Mouse (Mus musculus): ENCODE measurements at regions not wholly inside any gene's neighbourhood (a gene's known extent, or its start where the extent isn't known, plus 50 kb on each side); places are given as distances from the start of the nearest gene placed in this dataset.

DNA sequence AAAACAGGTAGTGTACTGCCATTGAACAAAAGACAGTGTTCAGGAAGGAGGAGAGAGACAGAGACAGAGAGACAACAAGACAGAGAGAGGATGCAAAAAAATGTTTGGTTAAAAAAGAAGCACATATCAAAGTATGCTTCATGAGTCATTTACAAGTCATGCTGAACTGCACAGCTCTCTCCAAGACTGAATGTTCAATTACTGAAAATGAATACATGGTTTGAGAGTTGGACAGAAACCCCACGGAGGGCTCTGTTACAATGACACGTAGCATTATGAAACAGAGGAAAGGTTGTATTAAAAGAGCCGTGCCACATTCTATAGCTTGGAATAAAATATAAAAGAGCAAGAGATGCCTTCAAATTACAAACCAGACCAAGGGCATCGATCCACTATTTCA lies 164.3 kb upstream of the Gm9747 start:
- Histone ChIP-seq H3K4me3 (no peak overlapping the region), H3K27me3 (ENCODE audit: poor library complexity, severe bottlenecking) (no peaks in the 10 kb centered on the region), H3K27ac (no peak overlapping the region), H3K36me3 (replicated peaks) (no peaks in the 10 kb centered on the region), H3K9me3 (no peaks in the 10 kb centered on the region), H3K4me1 (peaks cover 14% of the 10 kb centered on the region)
- no peak for DNase-seq (ENCODE audit: extremely low spot score, low spot score)
- 88% methylated on average over 4 of the region's 4 CpGs for WGBS

DNA sequence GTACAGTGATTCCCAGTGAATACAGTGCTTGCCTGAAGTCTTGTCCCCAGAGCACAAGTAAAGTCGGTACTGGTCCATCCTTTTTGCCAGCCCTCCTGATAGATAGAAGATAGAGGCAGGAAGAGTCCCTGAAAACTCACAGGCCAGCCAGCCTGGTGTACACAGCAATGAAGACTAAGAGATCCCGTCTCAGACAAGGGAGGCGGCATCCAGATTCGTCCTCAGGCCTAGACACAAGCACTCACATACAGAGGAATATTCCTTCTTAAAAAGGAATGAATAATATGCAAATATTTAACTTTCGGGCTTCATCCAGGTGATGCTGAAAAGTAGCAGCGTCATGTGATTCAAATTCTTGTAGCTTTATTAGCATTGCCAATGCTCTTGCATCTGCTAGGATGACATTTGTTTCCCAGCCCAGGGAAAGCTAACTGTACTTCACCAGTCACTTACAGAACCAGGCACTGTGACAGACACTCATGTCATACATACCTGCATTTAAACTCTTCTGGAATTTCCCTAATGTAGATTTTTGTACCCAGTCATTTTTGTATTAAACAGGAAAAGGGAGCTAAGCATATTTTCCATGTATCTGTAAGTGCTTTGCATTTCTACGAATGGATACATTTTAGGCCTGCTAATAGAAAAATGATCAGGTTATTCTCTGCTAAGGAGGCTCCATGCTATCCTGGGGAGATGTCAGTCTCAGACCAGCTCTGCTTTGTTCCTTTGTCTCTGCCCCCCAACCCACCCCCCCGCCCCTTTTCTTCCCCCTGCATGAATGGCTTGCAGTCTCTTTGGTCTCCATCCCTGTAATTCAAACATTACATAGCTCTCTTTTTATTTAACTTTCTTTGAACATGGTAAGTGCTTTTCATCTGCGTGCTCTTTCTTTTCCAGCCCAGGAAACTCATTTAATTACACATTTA lies 162.5 kb upstream of the Gm9747 start:
- WGBS: 61% methylated on average over 9 of the region's 9 CpGs
- peak overlapping the region; percentile 68 for H3K27ac ChIP-seq
- no peaks in the 10 kb centered on the region for H3K9me3 ChIP-seq
- H3K4me1 ChIP-seq: peaks cover 14% of the 10 kb centered on the region
- H3K27me3 ChIP-seq (ENCODE audit: poor library complexity, severe bottlenecking): no peaks in the 10 kb centered on the region
- no peak for DNase-seq (ENCODE audit: extremely low spot score, low spot score)
- no peak overlapping the region for H3K4me3 ChIP-seq
- H3K36me3 ChIP-seq (replicated peaks): no peaks in the 10 kb centered on the region

DNA sequence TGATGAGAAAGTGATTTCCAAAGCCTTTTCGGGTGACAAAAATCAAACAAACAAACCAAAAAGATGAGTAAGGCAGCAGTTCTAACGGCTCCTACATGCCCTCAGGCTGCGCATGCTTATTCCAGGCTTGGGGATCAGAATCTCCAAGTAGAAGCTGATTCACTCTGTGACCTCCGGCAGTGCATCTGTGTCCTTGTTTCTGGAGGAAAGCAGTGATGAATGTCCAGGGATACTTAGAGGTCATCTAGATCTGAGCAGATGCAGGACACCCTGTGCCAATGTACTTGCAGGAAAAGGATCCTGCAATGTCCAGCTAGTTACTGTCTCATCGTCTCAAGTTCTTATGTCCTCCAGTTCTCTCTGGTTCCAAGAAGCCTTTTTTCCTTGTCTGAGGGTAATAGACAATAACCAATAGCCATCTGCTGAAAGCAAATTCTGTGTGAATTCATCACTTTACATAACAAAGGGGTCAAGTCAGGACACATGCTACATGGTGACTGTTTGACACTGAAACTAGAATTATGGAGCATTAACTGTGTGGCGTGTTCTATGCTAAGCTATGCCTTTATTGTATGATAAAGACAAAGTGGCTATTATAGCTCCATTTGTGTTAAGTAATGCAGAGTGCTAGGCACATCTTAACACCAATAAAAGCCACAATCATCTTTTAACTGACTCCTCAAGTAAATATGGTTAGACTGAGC lies 143.6 kb upstream of the Gm9747 start:
- H3K27me3 ChIP-seq (ENCODE audit: poor library complexity, severe bottlenecking): no peaks in the 10 kb centered on the region
- WGBS: 85% methylated on average over 6 of the region's 6 CpGs
- no peaks in the 10 kb centered on the region for H3K9me3 ChIP-seq
- H3K4me1 ChIP-seq: peaks cover 9% of the 10 kb centered on the region; the same call in 1 of the 2 replicates
- no peak overlapping the region for H3K27ac ChIP-seq
- H3K4me3 ChIP-seq: no peak overlapping the region
- DNase-seq (ENCODE audit: extremely low spot score, low spot score): no peak
- no peaks in the 10 kb centered on the region for H3K36me3 ChIP-seq (replicated peaks)

DNA sequence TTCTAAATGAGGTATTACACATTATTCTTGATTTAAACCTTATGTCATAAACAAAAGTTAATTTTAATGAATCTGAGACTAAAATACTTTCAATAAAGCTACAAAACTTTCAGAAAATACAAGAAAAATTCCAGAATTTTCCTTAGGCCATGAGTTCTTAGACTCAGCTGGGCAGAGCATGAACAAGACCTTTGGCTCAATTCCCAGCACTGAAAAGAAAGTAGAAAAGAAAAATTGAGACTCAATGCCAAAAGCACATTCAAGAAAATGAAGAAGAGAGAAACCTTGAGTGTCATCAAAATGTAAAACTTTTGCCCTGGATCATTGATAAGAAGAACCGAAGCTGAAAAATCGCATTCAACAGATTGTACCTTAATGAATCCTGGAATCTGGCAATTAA lies 137.8 kb upstream of the Gm9747 start:
- Histone ChIP-seq H3K27ac (no peak overlapping the region), H3K4me1 (no peaks in the 10 kb centered on the region), H3K27me3 (ENCODE audit: poor library complexity, severe bottlenecking) (no peaks in the 10 kb centered on the region), H3K36me3 (replicated peaks) (no peaks in the 10 kb centered on the region), H3K9me3 (no peaks in the 10 kb centered on the region), H3K4me3 (no peak overlapping the region)
- DNase-seq (ENCODE audit: extremely low spot score, low spot score): no peak
- 96% methylated on average over 2 of the region's 2 CpGs for WGBS

DNA sequence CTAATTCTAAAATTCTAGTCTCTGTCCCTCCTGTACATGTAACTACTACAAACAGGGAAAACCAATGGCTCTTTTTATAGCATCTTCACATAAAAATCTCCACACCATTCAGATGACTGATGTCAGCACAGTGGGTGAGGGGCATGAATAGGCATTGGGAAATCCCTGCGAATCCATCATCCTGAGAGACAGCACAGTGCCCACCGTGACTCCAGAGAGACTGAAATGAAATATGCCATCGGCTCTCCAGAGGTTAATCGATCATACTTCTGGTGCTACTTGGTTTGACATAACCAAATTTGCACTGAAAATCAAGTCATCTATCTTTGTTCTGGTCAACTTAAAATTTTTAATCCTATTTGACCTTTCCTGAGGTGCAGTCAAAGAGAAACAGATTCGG lies 126.2 kb upstream of the Gm9747 start:
- 83% methylated on average over 5 of the region's 5 CpGs for WGBS
- Histone ChIP-seq H3K27ac (no peak overlapping the region), H3K9me3 (peaks cover 4% of the 10 kb centered on the region; the same call in 1 of the 2 replicates), H3K36me3 (replicated peaks) (no peaks in the 10 kb centered on the region), H3K4me3 (no peak overlapping the region), H3K4me1 (no peaks in the 10 kb centered on the region), H3K27me3 (ENCODE audit: poor library complexity, severe bottlenecking) (no peaks in the 10 kb centered on the region)
- DNase-seq (ENCODE audit: extremely low spot score, low spot score): no peak

DNA sequence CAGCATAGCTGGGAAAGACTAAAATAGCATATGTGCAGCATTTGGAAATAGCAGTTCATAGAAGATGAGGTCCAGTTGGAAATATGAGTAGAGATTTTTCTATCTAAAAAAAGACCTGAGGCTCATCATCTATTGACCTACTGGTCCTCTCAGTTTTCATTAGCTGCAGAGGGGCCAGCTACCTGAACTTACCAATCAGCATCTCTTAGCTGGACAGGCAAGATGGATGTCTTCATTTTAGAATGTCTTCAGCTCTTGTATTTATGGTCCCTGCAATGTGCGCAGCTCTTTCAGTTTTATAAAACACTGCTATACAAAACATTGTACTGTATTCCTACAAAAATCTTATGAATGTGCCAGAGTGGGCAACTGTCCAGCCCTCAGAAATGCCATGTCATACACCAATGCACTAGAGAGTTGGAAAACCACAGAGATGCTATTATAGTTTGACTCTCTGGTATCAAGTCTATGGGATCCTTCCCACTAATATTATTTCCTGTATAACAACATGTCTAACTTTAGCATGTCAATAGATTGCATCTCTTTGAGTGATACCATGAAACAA lies 122.8 kb upstream of the Gm9747 start:
- H3K27me3 ChIP-seq (ENCODE audit: poor library complexity, severe bottlenecking): no peaks in the 10 kb centered on the region
- H3K27ac ChIP-seq: no peak overlapping the region
- no peaks in the 10 kb centered on the region for H3K9me3 ChIP-seq
- DNase-seq (ENCODE audit: extremely low spot score, low spot score): no peak
- no peaks in the 10 kb centered on the region for H3K36me3 ChIP-seq (replicated peaks)
- peaks cover 4% of the 10 kb centered on the region; the same call in 1 of the 2 replicates for H3K4me1 ChIP-seq
- WGBS: 95% methylated on average over 1 of the region's 1 CpGs
- H3K4me3 ChIP-seq: no peak overlapping the region

DNA sequence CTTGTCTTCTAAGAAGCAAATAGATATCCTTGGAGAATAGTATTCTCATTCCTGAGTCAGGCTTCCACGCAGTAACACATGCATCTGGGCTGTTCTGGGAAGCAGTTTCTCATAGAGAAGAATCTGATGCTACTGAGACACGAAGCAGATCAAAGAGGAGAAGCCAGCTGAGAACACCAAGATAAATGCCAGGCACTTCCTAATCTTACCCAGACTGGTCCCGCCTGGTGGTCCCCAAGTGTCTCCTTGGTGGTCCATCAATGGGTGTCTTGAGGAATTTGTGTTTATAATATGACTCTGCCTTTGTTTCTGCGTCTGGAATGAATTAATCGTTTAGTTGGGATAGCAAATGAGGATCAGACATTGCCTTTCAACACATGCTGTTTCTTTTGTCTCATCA lies 120.5 kb upstream of the Gm9747 start:
- no peak overlapping the region for H3K4me3 ChIP-seq
- no peaks in the 10 kb centered on the region for H3K36me3 ChIP-seq (replicated peaks)
- no peaks in the 10 kb centered on the region for H3K27me3 ChIP-seq (ENCODE audit: poor library complexity, severe bottlenecking)
- H3K27ac ChIP-seq: no peak overlapping the region
- WGBS: 52% methylated on average over 5 of the region's 5 CpGs
- DNase-seq (ENCODE audit: extremely low spot score, low spot score): peak; percentile 27
- no peaks in the 10 kb centered on the region for H3K9me3 ChIP-seq
- peaks cover 4% of the 10 kb centered on the region; the same call in 1 of the 2 replicates for H3K4me1 ChIP-seq

DNA sequence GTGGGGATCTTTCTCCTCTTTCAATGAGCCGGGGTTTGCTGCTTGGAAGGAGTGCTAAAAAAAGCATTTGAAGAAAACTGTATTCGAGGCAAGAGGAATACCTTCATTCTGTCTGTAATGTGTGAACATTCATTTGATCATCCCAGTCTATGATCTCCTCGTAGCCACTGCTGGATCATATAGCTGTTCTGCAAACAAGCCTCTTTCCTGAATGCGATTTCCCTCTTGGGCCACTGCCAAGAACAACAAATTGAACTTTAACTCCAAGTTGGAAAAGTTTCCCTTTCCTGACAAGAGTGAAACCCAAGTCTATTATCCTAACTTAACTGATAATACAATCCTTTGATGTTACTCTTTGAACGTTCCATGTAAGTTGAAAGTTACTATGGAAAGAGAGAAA lies 108.4 kb upstream of the Gm9747 start:
- DNase-seq (ENCODE audit: extremely low spot score, low spot score): no peak
- WGBS: 88% methylated on average over 5 of the region's 5 CpGs
- Histone ChIP-seq H3K36me3 (replicated peaks) (no peaks in the 10 kb centered on the region), H3K27me3 (ENCODE audit: poor library complexity, severe bottlenecking) (no peaks in the 10 kb centered on the region), H3K4me3 (no peak overlapping the region), H3K4me1 (peaks cover under 1% of the 10 kb centered on the region; the same call in 1 of the 2 replicates), H3K27ac (no peak overlapping the region), H3K9me3 (no peaks in the 10 kb centered on the region)

DNA sequence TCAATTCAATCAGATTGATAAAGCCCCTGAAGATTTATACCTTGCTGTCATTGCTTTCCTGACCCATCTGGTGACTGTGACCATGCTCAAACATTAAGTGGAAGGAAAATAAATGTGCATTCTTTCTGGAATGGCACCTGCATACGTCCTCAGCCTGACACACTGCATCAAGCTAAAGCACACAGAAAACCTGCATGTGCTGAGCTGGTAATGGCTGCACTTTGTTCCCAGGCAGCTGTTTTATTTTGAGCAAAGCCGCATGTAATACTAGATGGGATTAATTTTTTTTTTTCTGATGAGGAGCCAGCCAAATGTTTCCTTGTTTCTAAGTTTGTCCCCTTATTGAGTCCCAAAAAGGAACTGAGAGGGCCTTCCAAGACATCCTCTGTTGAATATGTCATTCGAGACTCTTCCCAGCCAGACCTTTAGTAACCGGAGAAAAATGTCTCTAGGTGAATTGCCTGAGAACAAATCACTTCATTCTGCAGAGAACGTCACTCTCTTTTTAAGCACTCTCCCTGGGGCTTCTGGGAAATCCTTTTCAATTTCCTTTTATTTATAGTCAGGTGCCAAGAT lies 103.1 kb upstream of the Gm9747 start:
- no peak overlapping the region for H3K27ac ChIP-seq
- DNase-seq (ENCODE audit: extremely low spot score, low spot score): no peak
- 58% methylated on average over 5 of the region's 5 CpGs for WGBS
- H3K4me3 ChIP-seq: no peak overlapping the region
- H3K9me3 ChIP-seq: no peaks in the 10 kb centered on the region
- peaks cover 14% of the 10 kb centered on the region; the same call in 1 of the 2 replicates for H3K4me1 ChIP-seq
- no peaks in the 10 kb centered on the region for H3K36me3 ChIP-seq (replicated peaks)
- H3K27me3 ChIP-seq (ENCODE audit: poor library complexity, severe bottlenecking): peaks cover 7% of the 10 kb centered on the region

DNA sequence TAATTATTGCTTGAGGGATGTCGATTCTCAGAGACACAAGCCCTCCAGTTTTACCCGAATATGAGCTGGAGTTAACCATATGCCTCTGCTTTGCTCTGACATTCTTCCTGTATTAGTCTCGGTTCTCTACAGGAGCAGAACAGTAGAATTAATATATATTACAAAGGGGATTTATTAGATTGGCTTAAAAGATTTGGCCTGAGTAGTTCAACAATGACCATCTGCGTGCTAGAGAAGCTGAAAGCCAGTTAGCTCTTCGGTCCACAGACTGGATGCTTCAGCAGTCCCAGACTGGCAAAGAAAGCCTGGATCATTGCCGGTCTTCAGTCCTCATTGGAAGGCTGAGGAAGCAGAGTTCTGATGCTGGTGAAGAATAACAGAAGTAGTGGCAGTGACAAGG lies 100.4 kb upstream of the Gm9747 start:
- H3K4me3 ChIP-seq: no peak overlapping the region
- no peak overlapping the region for H3K27ac ChIP-seq
- WGBS: 66% methylated on average over 6 of the region's 6 CpGs
- no peaks in the 10 kb centered on the region for H3K9me3 ChIP-seq
- no peaks in the 10 kb centered on the region for H3K36me3 ChIP-seq (replicated peaks)
- H3K4me1 ChIP-seq: peaks cover 14% of the 10 kb centered on the region; the same call in 1 of the 2 replicates
- DNase-seq (ENCODE audit: extremely low spot score, low spot score): no peak
- peaks cover 7% of the 10 kb centered on the region for H3K27me3 ChIP-seq (ENCODE audit: poor library complexity, severe bottlenecking)

DNA sequence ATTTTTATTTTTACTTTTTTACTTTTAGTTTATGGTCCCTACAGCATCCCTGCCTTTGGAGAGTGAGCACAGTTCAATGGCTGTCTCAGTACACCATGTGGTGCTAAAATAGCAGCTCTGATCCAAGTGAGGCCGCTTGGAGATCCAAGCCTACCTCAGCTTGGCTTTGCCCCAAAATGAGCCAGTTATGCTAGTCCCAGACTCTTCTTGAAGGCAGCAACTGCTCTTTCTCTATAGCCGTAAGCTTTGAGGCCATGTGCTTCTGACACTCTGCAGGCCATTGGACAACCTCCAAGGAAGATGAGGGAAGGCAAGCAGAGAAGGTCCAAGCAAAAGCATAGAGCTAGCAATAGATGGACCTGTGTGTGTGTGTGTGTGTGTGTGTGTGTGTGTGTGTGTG lies 98.0 kb upstream of the Gm9747 start:
- Histone ChIP-seq H3K36me3 (replicated peaks) (no peaks in the 10 kb centered on the region), H3K27ac (no peak overlapping the region), H3K4me1 (peaks cover 10% of the 10 kb centered on the region; the same call in 1 of the 2 replicates), H3K9me3 (no peaks in the 10 kb centered on the region), H3K4me3 (no peak overlapping the region), H3K27me3 (ENCODE audit: poor library complexity, severe bottlenecking) (peaks cover 7% of the 10 kb centered on the region)
- DNase-seq (ENCODE audit: extremely low spot score, low spot score): no peak
- 95% methylated on average over 2 of the region's 2 CpGs for WGBS

DNA sequence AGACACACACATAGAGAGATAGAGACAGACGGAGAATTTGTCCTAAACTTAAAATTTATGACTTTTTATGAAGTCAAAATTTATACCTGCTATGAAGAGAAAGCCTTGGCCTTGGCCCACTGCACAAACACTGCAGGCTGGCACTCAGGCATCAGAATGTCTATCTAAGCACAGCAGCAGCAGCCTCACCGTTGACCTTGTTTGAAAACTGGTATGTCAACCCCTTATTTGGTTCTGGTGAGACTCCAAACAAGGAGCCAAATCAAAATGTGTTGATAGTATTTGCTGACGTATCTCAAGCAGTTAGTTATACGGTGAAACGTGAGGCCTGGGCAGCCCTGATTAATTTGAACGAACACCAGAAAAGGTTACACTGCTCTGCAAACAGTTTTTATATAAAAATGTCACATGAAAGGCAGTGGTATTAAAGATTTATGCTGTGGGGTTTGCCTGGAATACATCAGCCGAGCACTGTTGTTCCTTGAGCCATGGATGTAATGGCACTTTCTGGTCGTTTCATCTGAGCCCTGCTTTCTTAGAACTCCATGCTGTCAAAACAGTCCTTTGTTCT lies 97.1 kb upstream of the Gm9747 start:
- no peaks in the 10 kb centered on the region for H3K9me3 ChIP-seq
- DNase-seq (ENCODE audit: extremely low spot score, low spot score): no peak
- H3K4me1 ChIP-seq: 0 out of 2 replicates have a peak, but pooled peaks cover 8% of the 10 kb centered on the region
- no peak overlapping the region for H3K27ac ChIP-seq
- H3K4me3 ChIP-seq: no peak overlapping the region
- no peaks in the 10 kb centered on the region for H3K36me3 ChIP-seq (replicated peaks)
- WGBS: 84% methylated on average over 8 of the region's 8 CpGs
- H3K27me3 ChIP-seq (ENCODE audit: poor library complexity, severe bottlenecking): peaks cover 7% of the 10 kb centered on the region
